Comparison of ENCODE assay signal across 14 mouse cellular contexts in the genomic region with DNA sequence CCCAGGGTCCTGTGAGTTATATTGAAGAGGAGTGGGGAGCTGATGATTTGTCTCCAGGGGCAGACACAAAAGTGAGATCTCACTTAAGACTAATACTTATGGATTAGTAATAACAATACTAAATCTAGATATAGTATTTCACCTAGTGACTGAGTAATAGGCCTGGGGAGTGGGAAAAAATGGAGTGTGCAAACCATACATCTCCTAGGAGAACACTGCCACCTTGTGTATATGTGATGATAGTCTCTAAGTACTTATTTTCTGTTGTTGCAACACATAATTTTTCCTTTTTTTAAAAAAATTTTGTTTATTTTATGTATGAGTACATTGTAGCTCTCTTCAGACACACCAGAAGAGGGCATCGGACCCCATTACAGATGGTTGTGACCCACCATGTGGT. TPM values are rescaled to one million over a fixed set of nuclear protein-coding genes. Genes with fewer than 3 reads are reported as not detected.
A peak's percentile ranks its signal among the peaks of the same experiment; 100 is the strongest.
DNase-seq lines count a peak whose midpoint lies in the region; ATAC-seq and TF ChIP-seq lines count a peak whose summit lies in the region.
"Had no signal": no experiment of that assay in that cellular context is flagged by ENCODE, and none has a peak within 500 bp of the region (broad histone marks: within the 10 kb centered on the region; RNA-seq: fewer than 3 reads in every experiment).

No protein-coding gene starts in this region.

- peak; percentile 44 for TF ChIP-seq CTCF in left cerebral cortex, adult 2 months (IDR thresholded peaks at IDR 0.05)

- DNase-seq in left cerebral cortex, adult 2 months (ENCODE audit: extremely low spot score in 1 of 2, low spot score in 2 of 2) = no peak
- DNase-seq in left cerebral cortex, postnatal 10 days (ENCODE audit: extremely low spot score in 1 of 2, low spot score in 2 of 2) = no peak
- peak; percentile 74 for DNase-seq in 3T3-L1 (ENCODE audit: low read depth, low spot score)
- DNase-seq in B cell, adult 2 months = peak; percentile 19 to 34
- DNase-seq in spleen, postnatal 4 days (ENCODE audit: low spot score in 2 of 2) = no peak
- DNase-seq in right cerebral cortex, adult 18-20 months = no peak
- DNase-seq in embryo, embryonic 10.5 days (ENCODE audit: low spot score) = no peak
- DNase-seq: cerebellum, adult 9-10 months; kidney, postnatal 4 days; right cerebral cortex, postnatal 25 days had no signal

- no peak overlapping the region for H3K4me3 ChIP-seq in left cerebral cortex, adult 2 months
- H3K4me3 ChIP-seq: embryonic facial prominence, embryonic 13.5 days; megakaryocyte, embryonic 14.5 days had no signal

- ATAC-seq in common myeloid progenitor, adult 5-6 weeks (replicated peaks; ENCODE audit: low read depth, poor library complexity, severe bottlenecking) = peak; percentile 54; the same call in 1 of the 2 replicates

- intact Hi-C loops in left cerebral cortex, adult 2 months (cut with DNase I) = loop anchor here (2.0 kb wide), 1 partner anchor 61 kb away; no protein-coding TSS in a partner anchor
- intact Hi-C loops in left cerebral cortex, postnatal 10 days (cut with DNase I) = no loop called here

- no peak overlapping the region for H3K27ac ChIP-seq in left cerebral cortex, adult 2 months
- H3K27ac ChIP-seq: embryonic facial prominence, embryonic 13.5 days; hindbrain, embryonic 14.5 days had no signal

RNA-seq across cellular contexts. Expression of a gene that starts 15.7 kb away (rescaled TPM):
- 10 to 100 TPM; 33.7 to 36.8 TPM for total RNA-seq in left cerebral cortex, adult 2 months (2021)
- total RNA-seq in left cerebral cortex, postnatal 10 days (2021) = 10 to 100 TPM; 60.4 to 62.3 TPM
- 39.4 and 42.2 TPM in 2 replicates for total RNA-seq in common myeloid progenitor, adult 5-6 weeks (2017)

Comparison
In these comparisons a context has a peak if more than half of its experiments do, and no peak if none do; other contexts are left out.
1. DNase-seq: peak in 3T3-L1 (single experiment) and B cell, adult 2 months (2 of 2); none in left cerebral cortex, adult 2 months (0 of 2), left cerebral cortex, postnatal 10 days (0 of 2), spleen, postnatal 4 days (0 of 2), right cerebral cortex, adult 18-20 months (single experiment) and embryo, embryonic 10.5 days (single experiment).